Mouse (Mus musculus) spleen, postnatal 4 days (tissue): Measurements from ENCODE around the gene Hormad2.
A peak's percentile ranks its signal among the peaks of the same experiment; 100 is the strongest.

Experiments
- DNase-seq, 2 experiments: peaks; one replicate each; pipeline ENCODE4 v3.0.0; 2022; ENCODE audit warnings: low spot score in 2 of 2

Hormad2 gene

DNA sequence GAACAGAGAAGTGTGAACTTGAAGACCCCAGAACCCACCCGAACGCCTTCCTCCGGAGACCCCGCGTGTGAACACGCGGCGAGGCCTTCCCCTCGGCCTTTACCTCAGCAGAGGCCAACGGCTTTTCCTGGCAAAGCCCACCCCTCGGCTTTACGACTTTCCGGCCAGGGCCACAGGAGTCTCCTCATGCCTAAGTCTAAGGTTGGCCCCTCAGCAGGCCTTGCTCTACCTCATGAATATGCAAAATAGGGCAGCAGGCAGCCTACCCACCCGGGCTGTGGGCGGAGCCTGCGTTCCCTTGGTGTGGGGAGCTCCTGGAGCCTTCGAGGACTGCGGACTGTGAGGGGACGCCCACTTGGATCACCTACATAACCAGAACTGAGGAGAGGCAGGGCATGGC is at the start of gene Hormad2:
TSS of gene Hormad2 (minus strand) at position 128 of the 400 bp plus-strand sequence.
- DNase-seq = peak; percentile 34 to 67

DNA sequence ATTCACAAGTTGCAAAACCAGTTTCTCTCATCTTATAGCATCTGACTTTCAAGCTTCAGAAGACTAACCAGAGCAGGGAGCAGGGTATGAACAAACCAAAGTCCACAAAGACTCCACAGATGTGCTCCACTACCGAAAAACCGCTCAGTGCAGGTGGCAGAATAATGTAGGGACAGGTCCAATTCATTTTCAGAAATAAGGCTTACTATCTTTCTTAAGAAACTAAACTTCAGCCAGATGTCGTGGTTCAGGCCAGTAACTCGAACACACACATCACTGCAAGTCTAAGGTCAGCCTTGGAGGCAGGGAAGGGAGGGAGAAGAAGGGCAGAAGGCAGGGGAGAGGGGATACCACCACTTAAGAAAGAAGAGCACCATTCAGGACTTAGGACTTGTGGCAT is 48.3 kb upstream of the Hormad2 start:
- DNase-seq = no peak

- DNase-seq = no peak
These were observed 47.9 kb upstream of the Hormad2 start for GRCm38 (mm10) chr11:4488798-4489197.

- no peak for DNase-seq
These were observed 47.5 kb upstream of the Hormad2 start for GRCm38 (mm10) chr11:4488367-4488766.

DNA sequence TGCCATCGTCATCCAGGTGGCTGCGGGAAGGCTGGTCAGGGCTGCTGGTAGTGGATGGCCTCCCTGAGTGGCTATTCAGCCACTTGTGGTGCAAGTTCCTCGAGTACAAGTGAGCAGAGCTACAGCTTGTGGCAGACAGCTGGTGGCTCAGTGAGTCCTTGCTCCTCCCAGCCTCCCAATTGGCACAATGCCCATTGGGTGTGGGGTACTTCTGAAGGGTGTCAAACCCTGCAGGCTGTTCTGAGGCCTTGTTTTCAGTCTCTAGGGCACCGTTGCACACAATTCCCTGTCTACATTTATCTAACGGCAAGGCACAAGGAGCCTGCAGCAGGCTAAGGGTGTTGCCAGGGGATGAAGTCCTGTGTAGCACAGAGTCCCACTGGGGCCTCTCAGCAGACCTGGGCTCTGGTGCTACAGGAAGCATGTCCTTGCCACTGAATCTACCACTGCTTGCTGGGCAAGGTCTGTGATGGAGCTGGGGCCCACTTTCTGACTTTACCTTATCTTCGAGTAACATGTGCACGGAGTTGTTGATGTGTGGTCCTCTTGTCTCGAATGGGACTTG is 46.6 kb upstream of the Hormad2 start:
- DNase-seq = peak; percentile 53 to 70

DNA sequence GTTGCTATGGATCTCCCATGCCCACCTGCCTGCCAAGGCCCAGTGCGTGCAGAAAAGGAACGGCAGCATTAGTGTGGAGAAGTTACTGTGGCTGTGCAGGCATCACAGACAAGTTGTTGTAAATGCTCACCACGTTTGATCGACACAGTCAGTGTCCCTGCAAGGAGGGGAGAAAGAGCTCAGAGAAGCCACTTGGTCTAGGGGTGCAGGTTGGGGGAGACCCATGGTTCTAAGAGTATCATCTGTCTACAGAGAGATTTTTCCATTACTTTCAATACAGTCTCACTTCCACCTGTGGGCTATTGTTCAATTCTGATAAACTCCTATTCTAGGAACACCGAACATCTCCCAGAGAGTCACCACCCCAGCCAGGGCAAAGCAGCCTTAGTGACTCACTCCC is 43.6 kb upstream of the Hormad2 start:
- no peak for DNase-seq

- no peak for DNase-seq
These were observed 41.7 kb upstream of the Hormad2 start for GRCm38 (mm10) chr11:4482641-4483040.

DNA sequence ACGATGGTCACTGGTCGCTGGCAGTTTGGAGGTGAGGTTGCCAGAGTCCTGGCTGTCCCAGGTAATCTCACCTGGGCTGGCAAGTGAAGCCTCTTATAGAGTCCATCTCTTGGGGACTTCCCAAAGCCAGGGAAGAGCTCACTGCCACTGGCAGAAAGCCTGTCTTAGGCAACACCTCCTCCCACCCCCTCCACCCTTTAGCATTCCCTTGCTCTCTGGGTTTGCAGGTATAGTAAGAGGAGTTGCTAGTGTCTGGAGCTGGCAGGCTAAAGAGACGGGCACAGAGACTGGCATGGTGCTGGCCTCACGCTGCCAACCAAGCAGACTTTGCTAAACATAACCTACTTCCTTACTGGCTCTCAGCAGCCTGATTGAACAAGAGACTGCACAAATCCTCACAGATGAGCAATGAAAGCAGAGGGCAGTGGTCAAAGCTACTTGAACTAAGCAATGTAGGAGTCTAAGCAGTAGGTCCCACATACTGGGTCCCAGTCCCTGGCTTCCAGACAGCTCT is 35.3 kb upstream of the Hormad2 start:
- no peak for DNase-seq

DNA sequence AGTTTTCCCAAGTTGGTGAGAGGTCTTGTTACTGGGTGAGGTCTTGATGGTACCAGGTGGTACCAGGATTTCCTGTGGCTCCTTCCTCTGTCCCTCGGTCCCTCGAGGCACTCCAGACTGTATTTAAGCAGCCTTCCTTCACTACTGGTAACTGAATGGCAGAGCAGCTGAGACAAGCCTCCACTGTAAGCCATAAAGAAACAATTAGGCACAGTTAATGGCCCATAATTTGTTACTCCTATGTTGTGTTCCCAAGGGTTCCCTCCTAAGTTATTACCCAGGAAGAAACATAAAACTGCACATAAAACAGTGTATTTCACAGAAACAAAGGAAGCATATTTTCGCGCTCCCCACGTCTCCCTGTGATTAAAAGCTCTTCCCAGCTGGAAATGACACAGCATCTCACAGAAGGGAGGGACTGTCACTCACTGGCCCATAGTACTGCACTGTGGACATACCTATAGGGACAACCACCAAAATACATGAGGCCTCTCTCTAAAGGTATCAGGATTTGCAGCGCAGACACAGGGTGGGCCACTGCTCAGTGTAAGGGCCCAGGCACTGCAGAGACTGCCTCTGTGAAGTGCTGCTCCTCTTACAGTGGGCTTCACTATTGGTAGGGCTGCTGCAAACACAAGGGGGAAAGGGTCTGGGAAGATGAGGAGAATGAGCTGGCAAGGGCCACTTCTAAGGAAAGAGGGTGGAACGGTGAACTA is 31.7 kb upstream of the Hormad2 start:
- no peak for DNase-seq

- no peak for DNase-seq
These were observed 30.8 kb upstream of the Hormad2 start for GRCm38 (mm10) chr11:4471734-4472133.

GRCm38 (mm10) chr11:4471251-4471650 is 30.3 kb upstream of the Hormad2 start:
- DNase-seq = no peak

DNA sequence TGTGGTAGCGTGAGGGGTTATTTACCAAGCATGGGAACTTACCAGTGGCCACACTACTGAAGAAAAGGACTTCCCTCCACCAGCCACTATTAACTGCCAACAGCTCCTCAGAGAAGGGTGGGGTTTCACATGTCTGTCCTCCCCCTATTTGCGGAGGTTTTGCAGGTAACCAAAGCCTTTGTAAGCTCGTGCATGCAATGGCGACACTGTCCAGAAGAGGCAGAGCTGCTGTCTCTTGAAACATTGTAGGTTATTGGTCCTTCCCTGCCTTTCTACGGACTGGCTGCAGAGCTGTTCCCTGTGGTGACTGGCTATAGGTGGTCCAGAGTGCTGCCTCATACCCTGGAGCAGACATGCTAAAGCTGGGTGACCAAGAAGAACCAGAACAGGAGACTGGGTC is 28.2 kb upstream of the Hormad2 start:
- DNase-seq = no peak

- DNase-seq = no peak
These were observed 26.5 kb upstream of the Hormad2 start for GRCm38 (mm10) chr11:4467436-4467835.

GRCm38 (mm10) chr11:4466191-4466590 is 25.3 kb upstream of the Hormad2 start:
- no peak for DNase-seq

- no peak for DNase-seq
These were observed 23.7 kb upstream of the Hormad2 start for GRCm38 (mm10) chr11:4464616-4465015.

GRCm38 (mm10) chr11:4464186-4464585 is 23.3 kb upstream of the Hormad2 start:
- DNase-seq = no peak

- DNase-seq = no peak
These were observed 22.0 kb upstream of the Hormad2 start for GRCm38 (mm10) chr11:4462868-4463267.

GRCm38 (mm10) chr11:4461154-4461553 is 20.2 kb upstream of the Hormad2 start:
- no peak for DNase-seq

DNA sequence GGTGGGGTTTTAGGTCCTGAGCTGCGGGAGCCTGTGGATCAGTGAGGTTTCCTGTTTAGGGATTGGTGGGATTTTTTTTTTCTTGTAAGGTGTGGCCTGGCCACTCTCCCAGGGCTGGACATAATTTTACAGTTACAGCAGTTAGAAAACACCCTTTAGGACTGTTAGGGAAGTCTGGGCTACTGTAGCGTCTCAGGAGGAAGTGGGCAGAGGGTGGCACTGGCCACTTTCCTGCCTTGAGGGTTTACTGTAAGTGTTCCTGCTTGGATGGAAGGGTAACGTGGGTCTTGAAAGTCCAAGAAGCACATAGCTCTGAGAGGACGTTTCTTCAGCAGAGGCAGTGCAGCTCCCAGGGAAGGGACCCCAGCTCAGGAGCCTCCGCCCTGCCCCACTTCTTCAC is 19.7 kb upstream of the Hormad2 start:
- DNase-seq = no peak

- DNase-seq = no peak
These were observed 14.1 kb upstream of the Hormad2 start for GRCm38 (mm10) chr11:4454895-4455535.

- no peak for DNase-seq
These were observed 11.7 kb upstream of the Hormad2 start for GRCm38 (mm10) chr11:4452467-4453184.

GRCm38 (mm10) chr11:4451116-4451515 is 10.2 kb upstream of the Hormad2 start:
- DNase-seq = peak; percentile 54 to 79
